15 mouse cellular contexts compared by ENCODE assay signal in the genomic region with DNA sequence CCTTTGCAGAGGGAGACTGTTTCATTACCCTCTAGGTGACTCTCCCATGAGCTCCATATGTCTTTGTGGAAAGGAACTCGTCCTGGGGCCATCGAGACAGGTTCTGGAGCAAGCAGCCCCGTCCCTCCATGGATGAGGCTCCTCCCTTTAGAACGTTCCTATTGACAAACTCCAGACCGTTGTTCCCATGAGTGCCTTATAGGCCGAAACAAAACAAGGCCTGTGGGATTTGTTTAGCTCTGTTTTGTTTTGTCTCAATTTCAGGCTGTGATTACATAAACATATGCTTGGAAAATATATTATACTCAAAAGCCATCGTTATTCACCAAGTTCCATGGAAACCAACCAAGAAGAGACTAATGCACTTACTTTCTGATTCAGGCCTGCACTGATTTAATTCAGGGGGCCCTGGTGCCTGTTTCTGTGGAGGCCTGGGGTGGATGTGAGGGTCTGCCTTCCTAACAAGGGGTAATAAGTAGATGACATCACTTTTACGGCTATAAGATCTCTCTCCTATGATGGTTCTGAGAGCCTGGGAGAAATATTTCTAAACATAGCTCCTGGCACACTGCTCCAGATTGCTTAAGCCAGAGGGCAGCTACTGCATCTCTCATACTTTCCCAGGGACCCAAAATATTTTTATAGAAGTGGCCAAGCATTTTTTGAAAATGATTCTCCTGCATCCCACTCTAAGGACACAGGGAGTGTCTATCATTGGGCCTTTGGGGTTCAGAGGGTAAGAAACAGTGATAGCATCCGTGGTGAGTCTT.
A peak's percentile ranks its signal among the peaks of the same experiment; 100 is the strongest.
DNase-seq lines count a peak whose midpoint lies in the region; ATAC-seq and TF ChIP-seq lines count a peak whose summit lies in the region.
"Had no signal": no experiment of that assay in that cellular context is flagged by ENCODE, and none has a peak within 500 bp of the region (broad histone marks: within the 10 kb centered on the region; RNA-seq: fewer than 3 reads in every experiment).

No protein-coding gene starts in this region.

- no peaks in the 10 kb centered on the region for H3K9me3 ChIP-seq in heart, embryonic 10.5 days
- H3K9me3 ChIP-seq in midbrain, embryonic 11.5 days (ENCODE audit: control insufficient read depth, low read length): no peaks in the 10 kb centered on the region
- H3K9me3 ChIP-seq in midbrain, postnatal 0 days (ENCODE audit: low read length): no peaks in the 10 kb centered on the region
- no peaks in the 10 kb centered on the region for H3K9me3 ChIP-seq in intestine, embryonic 16.5 days (ENCODE audit: control insufficient read depth, low read length)
- H3K9me3 ChIP-seq: forebrain, embryonic 10.5 days; hindbrain, embryonic 13.5 days; kidney, embryonic 15.5 days had no signal

- no peak for TF ChIP-seq EP300 in heart, adult 2 months (IDR thresholded peaks at IDR 0.05; ENCODE audit: insufficient read depth, low read depth, low read length)

- no peak overlapping the region for H3K4me2 ChIP-seq in midbrain, embryonic 11.5 days
- H3K4me2 ChIP-seq in midbrain, postnatal 0 days (ENCODE audit: low read depth, low read length, poor library complexity, severe bottlenecking): no peak overlapping the region
- no peak overlapping the region for H3K4me2 ChIP-seq in intestine, embryonic 16.5 days (ENCODE audit: low read depth, low read length)
- H3K4me2 ChIP-seq: hindbrain, embryonic 13.5 days; kidney, embryonic 15.5 days had no signal

- TF ChIP-seq CTCF in heart, adult 2 months (IDR thresholded peaks at IDR 0.05): no peak
- TF ChIP-seq CTCF in midbrain, postnatal 0 days (IDR thresholded peaks at IDR 0.05): no peak

- intact Hi-C loops in heart, adult 2 months (cut with DNase I): no loop called here

- H3K79me2 ChIP-seq in heart, adult 2 months (replicated peaks; ENCODE audit: control insufficient read depth, insufficient read depth, low read length): no peaks in the 10 kb centered on the region

- H3K36me3 ChIP-seq in heart, adult 2 months (ENCODE audit: control insufficient read depth, insufficient read depth, low read length): no peaks in the 10 kb centered on the region; the same call in 1 of the 2 replicates
- H3K36me3 ChIP-seq in heart, embryonic 10.5 days: no peaks in the 10 kb centered on the region
- H3K36me3 ChIP-seq in midbrain, embryonic 11.5 days (ENCODE audit: control insufficient read depth, insufficient read depth, low read length): no peaks in the 10 kb centered on the region
- H3K36me3 ChIP-seq in midbrain, postnatal 0 days (ENCODE audit: insufficient read depth, low read length): no peaks in the 10 kb centered on the region
- no peaks in the 10 kb centered on the region for H3K36me3 ChIP-seq in intestine, embryonic 16.5 days (ENCODE audit: control insufficient read depth, insufficient read depth, low read length)
- H3K36me3 ChIP-seq: forebrain, embryonic 10.5 days; hindbrain, embryonic 13.5 days; kidney, embryonic 15.5 days had no signal

- H3K27me3 ChIP-seq in heart, adult 2 months (ENCODE audit: control insufficient read depth, insufficient read depth, low read length): no peaks in the 10 kb centered on the region
- H3K27me3 ChIP-seq in heart, embryonic 10.5 days (ENCODE audit: insufficient read depth, poor library complexity, severe bottlenecking): no peaks in the 10 kb centered on the region
- H3K27me3 ChIP-seq in midbrain, embryonic 11.5 days (ENCODE audit: control insufficient read depth, insufficient read depth, low read length): no peaks in the 10 kb centered on the region
- no peaks in the 10 kb centered on the region for H3K27me3 ChIP-seq in midbrain, postnatal 0 days (ENCODE audit: insufficient read depth, low read length)
- no peaks in the 10 kb centered on the region for H3K27me3 ChIP-seq in intestine, embryonic 16.5 days (replicated peaks; ENCODE audit: control insufficient read depth, insufficient read depth, low read length)
- H3K27me3 ChIP-seq: hindbrain, embryonic 13.5 days; kidney, embryonic 15.5 days; Patski had no signal

- no peak overlapping the region for H3K9ac ChIP-seq in heart, adult 2 months (ENCODE audit: low read depth, low read length)
- no peak overlapping the region for H3K9ac ChIP-seq in midbrain, embryonic 11.5 days (ENCODE audit: low read length)
- no peak overlapping the region for H3K9ac ChIP-seq in midbrain, postnatal 0 days (replicated peaks; ENCODE audit: low read length, poor library complexity, severe bottlenecking)
- H3K9ac ChIP-seq in intestine, embryonic 16.5 days (ENCODE audit: low read depth, low read length): no peak overlapping the region
- H3K9ac ChIP-seq: hindbrain, embryonic 13.5 days; kidney, embryonic 15.5 days had no signal

- peak overlapping the region; percentile 26; the same call in 1 of the 2 replicates for H3K27ac ChIP-seq in heart, adult 2 months
- no peak overlapping the region for H3K27ac ChIP-seq in heart, embryonic 10.5 days
- H3K27ac ChIP-seq in midbrain, embryonic 11.5 days (ENCODE audit: low read depth, low read length): no peak overlapping the region
- no peak overlapping the region for H3K27ac ChIP-seq in midbrain, postnatal 0 days (ENCODE audit: low read depth, low read length)
- peak overlapping the region; percentile 73 for H3K27ac ChIP-seq in intestine, embryonic 16.5 days (ENCODE audit: low read length)
- H3K27ac ChIP-seq: forebrain, embryonic 10.5 days; hindbrain, embryonic 13.5 days; kidney, embryonic 15.5 days had no signal

- no peak for DNase-seq in heart, adult 2 months
- DNase-seq in heart, embryonic 10.5 days (ENCODE audit: low spot score): no peak
- DNase-seq in midbrain, embryonic 11.5 days (ENCODE audit: low spot score, missing footprints): peak; percentile 28
- DNase-seq in midbrain, postnatal 0 days (ENCODE audit: low spot score): no peak
- DNase-seq in cerebellum, postnatal 10 days: no peak
- DNase-seq in thymus, adult 18-20 months: no peak
- DNase-seq: adrenal gland, postnatal 14 days; liver; spleen, adult 18-20 months had no signal

- no peak overlapping the region for H3K4me3 ChIP-seq in heart, adult 2 months
- no peak overlapping the region for H3K4me3 ChIP-seq in heart, embryonic 10.5 days
- H3K4me3 ChIP-seq in midbrain, embryonic 11.5 days (ENCODE audit: low read depth, low read length): no peak overlapping the region
- H3K4me3 ChIP-seq in midbrain, postnatal 0 days (ENCODE audit: low read depth, low read length): no peak overlapping the region
- no peak overlapping the region for H3K4me3 ChIP-seq in intestine, embryonic 16.5 days (ENCODE audit: low read length)
- H3K4me3 ChIP-seq: forebrain, embryonic 10.5 days; hindbrain, embryonic 13.5 days; kidney, embryonic 15.5 days had no signal

- TF ChIP-seq POLR2A in heart, adult 2 months (IDR thresholded peaks at IDR 0.05; ENCODE audit: insufficient read depth, low read depth, low read length): no peak

- peaks cover 5% of the 10 kb centered on the region for H3K4me1 ChIP-seq in heart, adult 2 months (ENCODE audit: control insufficient read depth, insufficient read depth, low read length)
- H3K4me1 ChIP-seq in heart, embryonic 10.5 days: peaks cover 38% of the 10 kb centered on the region
- H3K4me1 ChIP-seq in midbrain, embryonic 11.5 days (ENCODE audit: control insufficient read depth, insufficient read depth, low read length): no peaks in the 10 kb centered on the region
- H3K4me1 ChIP-seq in midbrain, postnatal 0 days (ENCODE audit: insufficient read depth, low read length): no peaks in the 10 kb centered on the region
- H3K4me1 ChIP-seq in intestine, embryonic 16.5 days (ENCODE audit: control insufficient read depth, insufficient read depth, low read length): peaks cover 10% of the 10 kb centered on the region
- H3K4me1 ChIP-seq: forebrain, embryonic 10.5 days; hindbrain, embryonic 13.5 days; kidney, embryonic 15.5 days had no signal

- ATAC-seq in midbrain, embryonic 11.5 days (ENCODE audit: low FRiP score): no peak
- ATAC-seq in midbrain, postnatal 0 days (ENCODE audit: low FRiP score): no peak
- ATAC-seq in intestine, embryonic 16.5 days: peak; percentile 76
- no peak for ATAC-seq in inflammation-experienced regulatory T-cells, adult 6 months

- 37% methylated on average over 9 of the region's 9 CpGs for WGBS in heart, adult 2 months
- 49% methylated on average over 9 of the region's 9 CpGs for WGBS in heart, embryonic 10.5 days
- WGBS in midbrain, embryonic 11.5 days: 83% methylated on average over 9 of the region's 9 CpGs
- 77% methylated on average over 9 of the region's 9 CpGs for WGBS in midbrain, postnatal 0 days
- WGBS in intestine, embryonic 16.5 days: 44% methylated on average over 9 of the region's 9 CpGs

Comparison
In these comparisons a context has a peak if more than half of its experiments do, and no peak if none do; other contexts are left out.
1. H3K27ac ChIP-seq: peak in heart, adult 2 months (single experiment) and intestine, embryonic 16.5 days (single experiment); none in heart, embryonic 10.5 days (single experiment), midbrain, embryonic 11.5 days (single experiment) and midbrain, postnatal 0 days (single experiment).